Mouse (Mus musculus) left cerebral cortex, adult 9 months (tissue): ENCODE measurements around the gene Olfml1.

Experiments used
- DNase-seq, 2 experiments: peaks; one replicate each; pipeline ENCODE4 v3.0.0; 2022; ENCODE audit warnings: low spot score in 2 of 2

Gene Olfml1

DNA sequence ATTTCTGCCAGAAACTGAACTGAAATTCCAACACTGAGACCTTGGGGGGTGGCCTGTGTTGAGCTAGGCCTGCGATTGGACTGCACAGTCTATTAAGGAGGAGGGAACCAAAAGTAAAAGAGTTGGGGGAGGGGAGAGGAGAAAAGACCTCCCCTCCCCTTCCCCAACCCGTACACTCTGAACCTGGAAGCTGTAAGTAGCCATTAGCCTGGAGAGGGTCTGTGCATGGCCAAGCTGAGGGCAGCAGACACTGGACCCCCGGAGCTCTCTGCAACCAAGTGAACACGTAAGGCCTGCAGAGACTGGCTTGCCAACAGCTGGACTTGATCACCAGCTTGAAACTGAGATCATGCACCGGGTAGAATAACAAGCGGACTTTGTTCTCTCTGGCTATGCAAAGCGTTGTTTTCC lies at the start of gene Olfml1:
Gene Olfml1 (plus strand): TSS at position 186 of the 411 bp plus-strand sequence.
- peak; percentile 11 to 17 for DNase-seq

- no peak for DNase-seq
These were observed 47.8 kb upstream of the Olfml1 start for GRCm38 (mm10) chr7:107519256-107520025.

- no peak for DNase-seq
These were observed 45.8 kb upstream of the Olfml1 start for GRCm38 (mm10) chr7:107521411-107521810.

DNA sequence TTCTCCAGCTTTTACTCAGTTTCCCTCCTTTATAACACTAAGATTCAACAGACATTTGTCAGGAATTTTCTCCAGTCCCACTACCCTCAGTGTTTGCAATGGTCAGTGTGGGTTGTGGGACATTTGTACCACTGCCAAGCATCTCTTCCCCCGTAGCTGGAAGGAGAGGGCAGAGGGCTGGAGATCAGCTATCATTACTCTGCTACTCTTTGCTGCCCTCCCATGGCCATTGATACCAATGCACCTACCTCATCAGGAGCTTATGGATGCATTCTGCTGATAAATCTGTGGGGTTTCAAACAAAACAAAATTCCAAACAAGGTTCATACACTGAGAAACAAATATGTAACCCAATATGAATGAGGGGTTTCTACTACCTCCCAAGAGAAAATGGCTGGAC lies 40.9 kb upstream of the Olfml1 start:
- DNase-seq: peak in 1 of 2 experiments; percentile 56

- DNase-seq: no peak
These were observed 39.0 kb upstream of the Olfml1 start for GRCm38 (mm10) chr7:107528169-107528772.

GRCm38 (mm10) chr7:107529364-107529763 lies 37.9 kb upstream of the Olfml1 start:
- DNase-seq: no peak

DNA sequence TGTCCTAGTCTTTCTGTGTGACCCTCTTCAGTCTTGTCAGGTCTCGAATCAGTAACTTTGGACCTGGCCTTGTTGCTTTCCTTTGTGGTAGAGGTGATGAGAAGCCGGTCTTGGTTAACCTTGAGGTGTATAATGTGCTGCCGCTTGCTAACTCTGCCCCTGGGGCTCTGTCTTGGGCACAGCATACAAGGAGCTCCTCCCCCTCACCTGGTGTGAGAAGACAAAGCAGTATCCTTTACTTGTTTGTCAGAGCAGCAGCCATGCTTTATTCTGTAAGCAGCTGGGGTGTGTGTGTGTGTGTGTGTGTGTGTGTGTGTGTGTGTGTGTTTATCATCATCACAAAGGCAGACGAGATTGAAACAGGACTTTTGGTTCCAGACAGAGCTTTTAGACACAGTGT lies 31.9 kb upstream of the Olfml1 start:
- no peak for DNase-seq

- DNase-seq: no peak
These were observed 30.7 kb upstream of the Olfml1 start for GRCm38 (mm10) chr7:107536516-107536915.

- no peak for DNase-seq
These were observed 27.2 kb upstream of the Olfml1 start for GRCm38 (mm10) chr7:107540034-107540433.

GRCm38 (mm10) chr7:107545011-107545410 lies 22.2 kb upstream of the Olfml1 start:
- no peak for DNase-seq

GRCm38 (mm10) chr7:107547872-107548271 lies 19.4 kb upstream of the Olfml1 start:
- no peak for DNase-seq

DNA sequence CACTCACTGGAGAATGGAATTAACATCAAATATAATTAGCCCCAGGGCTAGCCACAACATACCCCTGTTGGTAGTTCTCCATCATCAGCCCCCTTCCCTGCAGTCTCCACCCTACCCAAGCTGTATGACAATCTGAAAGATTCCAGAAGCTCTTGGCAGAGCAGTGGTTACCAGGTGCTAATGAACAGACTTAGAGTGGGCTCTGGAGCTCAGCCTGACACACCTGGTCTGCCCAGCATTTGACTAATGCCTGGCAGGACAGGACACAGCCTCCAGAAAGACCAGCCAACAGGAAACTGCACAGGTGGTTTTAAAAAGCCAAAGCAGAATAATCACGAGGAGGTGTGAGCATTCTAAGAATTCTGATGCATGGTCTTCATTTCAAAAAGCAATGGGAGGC lies 13.8 kb upstream of the Olfml1 start:
- DNase-seq: no peak

DNA sequence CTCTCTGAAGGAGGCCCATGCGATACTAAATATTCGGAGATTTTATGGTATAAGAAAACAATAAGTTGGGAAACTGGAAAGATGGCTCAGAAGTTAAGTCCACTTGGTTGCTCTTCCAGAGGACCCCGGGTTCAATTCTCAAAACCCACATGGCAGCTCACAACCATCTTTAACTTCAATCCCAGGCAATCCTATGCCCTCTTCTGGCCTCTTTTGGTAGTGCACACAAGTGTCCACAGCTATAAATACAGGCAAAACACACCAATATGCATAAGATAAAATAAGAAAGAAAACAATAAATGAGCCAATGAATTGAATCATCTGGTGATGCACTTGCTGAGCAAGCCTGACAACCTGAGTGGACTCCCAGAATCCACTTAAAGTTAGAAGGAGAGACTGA lies 11.3 kb upstream of the Olfml1 start:
- no peak for DNase-seq

- DNase-seq: no peak
These were observed 6.6 kb upstream of the Olfml1 start for GRCm38 (mm10) chr7:107560675-107561074.

- DNase-seq: no peak
These were observed 5.7 kb upstream of the Olfml1 start for GRCm38 (mm10) chr7:107561584-107561983.

- DNase-seq: no peak
These were observed 3.5 kb upstream of the Olfml1 start for GRCm38 (mm10) chr7:107563727-107564126.

- DNase-seq: no peak
These were observed 428 bp downstream of the Olfml1 start for GRCm38 (mm10) chr7:107567674-107568073.

DNA sequence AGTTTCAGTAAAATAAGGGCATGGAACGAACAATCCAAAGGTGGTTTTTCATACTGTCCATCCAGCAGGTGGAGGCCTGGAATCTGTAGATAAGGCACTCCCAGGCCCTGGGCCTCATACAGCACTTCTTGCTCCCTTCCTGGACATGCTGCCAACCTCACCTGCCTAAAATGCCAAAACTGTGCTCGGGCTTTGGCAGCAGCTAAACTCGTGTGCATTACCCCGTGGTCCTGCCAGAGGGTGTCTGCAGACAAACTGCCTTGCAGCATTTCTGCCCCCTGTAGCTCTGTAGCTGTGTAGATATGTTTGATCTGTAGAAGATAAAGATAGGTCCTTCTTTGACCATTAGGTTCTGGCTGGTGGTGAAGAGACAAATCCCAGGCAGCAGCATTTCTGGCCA lies 1.7 kb downstream of the Olfml1 start:
- no peak for DNase-seq

- DNase-seq: no peak
These were observed 6.6 kb downstream of the Olfml1 start for GRCm38 (mm10) chr7:107573856-107574255.

GRCm38 (mm10) chr7:107574276-107574675 lies 7.0 kb downstream of the Olfml1 start:
- no peak for DNase-seq

- peak; percentile 26 to 37 for DNase-seq
These were observed 25.4 kb downstream of the Olfml1 start for GRCm38 (mm10) chr7:107592641-107593040.

- DNase-seq: no peak
These were observed 26.7 kb downstream of the Olfml1 start for GRCm38 (mm10) chr7:107593904-107594303.

DNA sequence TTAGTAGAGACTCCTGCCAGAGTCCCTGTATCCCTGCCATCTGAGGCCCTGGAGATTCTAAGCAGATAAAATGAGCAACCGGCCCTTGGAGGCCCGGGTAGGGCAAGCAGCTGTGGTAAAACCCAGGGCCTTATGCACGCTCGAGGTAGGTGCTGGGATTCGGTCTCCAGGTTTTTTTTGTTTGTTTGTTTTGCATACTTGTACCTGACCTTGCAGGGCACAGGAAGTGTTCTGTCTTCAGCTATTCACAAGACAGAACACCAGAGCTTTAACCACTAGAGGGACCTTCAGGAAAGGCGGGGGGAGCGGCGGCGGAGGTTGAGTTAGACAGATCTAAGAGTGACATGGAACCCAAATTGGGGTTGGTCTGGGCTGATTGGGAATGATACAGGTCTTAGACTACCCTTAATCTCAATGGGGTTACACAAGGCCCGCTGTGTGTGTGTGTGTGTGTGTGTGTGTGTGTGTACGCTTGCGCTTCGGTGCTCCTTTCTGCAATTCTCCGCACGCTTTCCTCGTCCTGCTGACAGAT lies 27.1 kb downstream of the Olfml1 start:
- DNase-seq: peak in 1 of 2 experiments; percentile 32
